17 mouse cellular contexts compared by ENCODE assay signal in the genomic region with DNA sequence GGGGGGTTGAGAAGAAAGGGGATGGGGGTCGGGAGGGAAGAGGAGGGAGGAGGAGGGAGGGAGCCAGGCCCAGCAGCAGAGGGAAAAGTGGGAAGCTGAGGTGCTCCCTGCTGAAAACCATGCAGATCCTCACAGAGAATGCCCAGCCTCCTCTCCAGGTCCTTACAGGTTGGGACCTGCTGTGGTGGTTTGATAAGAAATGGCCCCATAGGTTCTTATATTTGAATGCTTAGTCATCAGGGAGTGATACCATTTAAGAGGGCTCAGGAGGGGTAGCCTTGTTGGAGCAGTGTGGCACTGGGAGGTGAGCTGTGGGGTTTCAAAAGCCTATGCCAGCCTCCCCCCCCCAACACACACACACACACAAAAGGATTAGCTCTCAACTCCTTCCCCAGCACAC. TPM values are rescaled to one million over a fixed set of nuclear protein-coding genes. Genes with fewer than 3 reads are reported as not detected.
DNase-seq lines count a peak whose midpoint lies in the region; ATAC-seq and TF ChIP-seq lines count a peak whose summit lies in the region.
"Had no signal": no experiment of that assay in that cellular context is flagged by ENCODE, and none has a peak within 500 bp of the region (broad histone marks: within the 10 kb centered on the region; RNA-seq: fewer than 3 reads in every experiment).

No protein-coding gene starts in this region.

- H3K27me3 ChIP-seq in heart, embryonic 10.5 days (ENCODE audit: insufficient read depth, poor library complexity, severe bottlenecking): no peaks in the 10 kb centered on the region
- no peaks in the 10 kb centered on the region for H3K27me3 ChIP-seq in MEL (ENCODE audit: control insufficient read depth in 1 of 2, insufficient read depth in 2 of 2, low read length in 2 of 2)
- no peaks in the 10 kb centered on the region for H3K27me3 ChIP-seq in limb, embryonic 10.5 days (ENCODE audit: low read depth, poor library complexity, severe bottlenecking)
- H3K27me3 ChIP-seq: embryonic facial prominence, embryonic 15.5 days had no signal

- WGBS in heart, embryonic 10.5 days: 35% methylated on average over 1 of the region's 1 CpGs
- 50% methylated on average over 1 of the region's 1 CpGs for WGBS in limb, embryonic 10.5 days

- TF ChIP-seq POLR2A in MEL (IDR thresholded peaks at IDR 0.05; ENCODE audit: control insufficient read depth in 1 of 2, insufficient read depth in 1 of 2, low read depth in 1 of 2, low read length in 2 of 2, poor library complexity in 1 of 2): peak in 1 of 2 experiments; percentile 41; a peak in 1 of 4 replicates

- no peaks in the 10 kb centered on the region for H3K36me3 ChIP-seq in heart, embryonic 10.5 days
- peaks cover 0 to 25% of the 10 kb centered on the region in 2 experiments; a peak in 2 of 4 replicates for H3K36me3 ChIP-seq in MEL (ENCODE audit: control insufficient read depth in 1 of 2, insufficient read depth in 2 of 2, low read length in 2 of 2)
- no peaks in the 10 kb centered on the region for H3K36me3 ChIP-seq in limb, embryonic 10.5 days
- H3K36me3 ChIP-seq: embryonic facial prominence, embryonic 15.5 days had no signal

- TF ChIP-seq CTCF in MEL (IDR thresholded peaks at IDR 0.05 in 2 of 3, conservative IDR thresholded peaks at IDR 0.05 in 1 of 3; ENCODE audit: control insufficient read depth in 1 of 3, insufficient read depth in 1 of 3, low read depth in 2 of 3, low read length in 3 of 3, poor library complexity in 1 of 3, severe bottlenecking in 1 of 3): no peak
- no peak for TF ChIP-seq CTCF in layer of hippocampus, adult 2 months (conservative IDR thresholded peaks at IDR 0.05)

- ATAC-seq in megakaryocyte progenitor cell, adult 5-6 weeks (replicated peaks; ENCODE audit: poor library complexity): peak; percentile 38
- ATAC-seq: forebrain, postnatal 0 days had no signal

- TF ChIP-seq RAD21 in MEL (IDR thresholded peaks at IDR 0.05; ENCODE audit: low read depth, low read length): no peak

- peak overlapping the region; percentile 67 for H3K27ac ChIP-seq in heart, embryonic 10.5 days
- peak overlapping the region; percentile 84 for H3K27ac ChIP-seq in MEL (ENCODE audit: control insufficient read depth, low read depth, low read length)
- H3K27ac ChIP-seq in limb, embryonic 10.5 days: 0 out of 2 replicates have a peak overlapping the region, but pooled peaks have one; percentile 33
- H3K27ac ChIP-seq in layer of hippocampus, adult 2 months: no peak overlapping the region
- H3K27ac ChIP-seq: embryonic facial prominence, embryonic 15.5 days had no signal

- DNase-seq in heart, embryonic 10.5 days (ENCODE audit: low spot score): no peak
- DNase-seq in heart, adult 9 months (ENCODE audit: low spot score in 2 of 2): no peak
- peak; percentile 85 for DNase-seq in MEL (ENCODE audit: low read depth, low spot score)
- no peak for DNase-seq in limb, embryonic 10.5 days (ENCODE audit: low spot score)
- no peak for DNase-seq in layer of hippocampus, adult 2 months (ENCODE audit: low spot score in 2 of 2)
- no peak for DNase-seq in frontal cortex, adult 2 months (ENCODE audit: extremely low spot score in 1 of 2, low spot score in 1 of 2)
- no peak for DNase-seq in layer of hippocampus, adult 11-12 months (ENCODE audit: low spot score)
- DNase-seq: adrenal gland, postnatal 14 days; forebrain, postnatal 0 days; gastrocnemius, postnatal 36 days; heart, postnatal 14 days; kidney, adult 9 months; layer of hippocampus, adult 9-11 months; lung, embryonic 14.5 days; thymus, postnatal 14 days had no signal

- H3K4me3 ChIP-seq in heart, embryonic 10.5 days: no peak overlapping the region
- H3K4me3 ChIP-seq in MEL (ENCODE audit: control insufficient read depth in 1 of 2, insufficient read depth in 1 of 2, low read depth in 2 of 2, low read length in 2 of 2): no peak overlapping the region
- H3K4me3 ChIP-seq in limb, embryonic 10.5 days: no peak overlapping the region
- H3K4me3 ChIP-seq in layer of hippocampus, adult 2 months: no peak overlapping the region
- H3K4me3 ChIP-seq: embryonic facial prominence, embryonic 15.5 days had no signal

- H3K79me2 ChIP-seq in MEL (ENCODE audit: control insufficient read depth, insufficient read depth, low read length, poor library complexity): peaks cover 12% of the 10 kb centered on the region

- H3K9me3 ChIP-seq in heart, embryonic 10.5 days: no peaks in the 10 kb centered on the region
- no peaks in the 10 kb centered on the region for H3K9me3 ChIP-seq in MEL (replicated peaks; ENCODE audit: insufficient read depth, low read length)
- no peaks in the 10 kb centered on the region for H3K9me3 ChIP-seq in limb, embryonic 10.5 days (replicated peaks)
- H3K9me3 ChIP-seq: embryonic facial prominence, embryonic 15.5 days had no signal

- peak; percentile 78 to 84 for TF ChIP-seq EP300 in MEL (IDR thresholded peaks at IDR 0.05; ENCODE audit: low read depth in 1 of 2, low read length in 2 of 2)

- peak overlapping the region; percentile 23 for H3K9ac ChIP-seq in MEL (ENCODE audit: control insufficient read depth, low read depth, low read length, poor library complexity, severe bottlenecking)
- H3K9ac ChIP-seq: embryonic facial prominence, embryonic 15.5 days; forebrain, postnatal 0 days; lung, embryonic 14.5 days had no signal

- H3K4me1 ChIP-seq in heart, embryonic 10.5 days: peaks cover 17% of the 10 kb centered on the region
- H3K4me1 ChIP-seq in MEL (ENCODE audit: control insufficient read depth in 1 of 2, insufficient read depth in 2 of 2, low read length in 2 of 2): peaks cover 4 to 31% of the 10 kb centered on the region in 2 experiments
- H3K4me1 ChIP-seq in limb, embryonic 10.5 days: peaks cover 2% of the 10 kb centered on the region

TF ChIP-seq in MEL, 35 proteins besides CTCF, POLR2A, EP300 and RAD21:
- TF ChIP-seq ETS1 (IDR thresholded peaks at IDR 0.05; ENCODE audit: low read depth, low read length) (peak; percentile 69; the same call in 1 of the 2 replicates), SIN3A (IDR thresholded peaks at IDR 0.05; ENCODE audit: low read length) (peak; percentile 52; the same call in 1 of the 2 replicates), CHD2 (IDR thresholded peaks at IDR 0.05; ENCODE audit: low read length) (no peak), MYB (IDR thresholded peaks at IDR 0.05; ENCODE audit: low read depth, low read length) (no peak), TBP (IDR thresholded peaks at IDR 0.05; ENCODE audit: low read depth, low read length) (peak; percentile 57; the same call in 1 of the 2 replicates), MAZ (IDR thresholded peaks at IDR 0.05; ENCODE audit: low read depth, low read length) (peak; percentile 67; the same call in 1 of the 2 replicates), USF2 (IDR thresholded peaks at IDR 0.05; ENCODE audit: borderline replicate concordance in 1 of 2, insufficient read depth in 1 of 2, low read depth in 1 of 2, low read length in 2 of 2) (no peak), ZKSCAN1 (IDR thresholded peaks at IDR 0.05; ENCODE audit: low read depth, low read length) (no peak), MAFK (IDR thresholded peaks at IDR 0.05; ENCODE audit: borderline replicate concordance, low read depth, low read length) (0 out of 2 replicates have a peak, but pooled peaks have one; percentile 48), SMC3 (IDR thresholded peaks at IDR 0.05; ENCODE audit: low read depth, low read length) (no peak), MEF2A (IDR thresholded peaks at IDR 0.05; ENCODE audit: extremely low read depth, insufficient replicate concordance, low read depth, low read length, poor library complexity, severe bottlenecking) (no peak), TAL1 (IDR thresholded peaks at IDR 0.05; ENCODE audit: low read length) (peak; percentile 92), JUND (IDR thresholded peaks at IDR 0.05; ENCODE audit: low read depth, low read length) (no peak), TCF12 (IDR thresholded peaks at IDR 0.05; ENCODE audit: low read depth, low read length) (peak; percentile 82), GATA1 (IDR thresholded peaks at IDR 0.05; ENCODE audit: low read depth, low read length) (peak; percentile 81), ZMIZ1 (IDR thresholded peaks at IDR 0.05; ENCODE audit: low read depth, low read length) (no peak), MXI1 (IDR thresholded peaks at IDR 0.05; ENCODE audit: low read depth, low read length) (no peak), NRF1 (IDR thresholded peaks at IDR 0.05; ENCODE audit: insufficient read depth, low read depth, low read length, poor library complexity, severe bottlenecking) (no peak), BHLHE40 (IDR thresholded peaks at IDR 0.05; ENCODE audit: borderline replicate concordance, low read depth, low read length) (no peak), RCOR1 (IDR thresholded peaks at IDR 0.05; ENCODE audit: low read depth, low read length) (no peak; the same call in 1 of the 2 replicates), GABPA (IDR thresholded peaks at IDR 0.05; ENCODE audit: low read depth, low read length) (peak; percentile 66; the same call in 1 of the 2 replicates), POLR2AphosphoS2 (IDR thresholded peaks at IDR 0.05; ENCODE audit: low read length) (no peak), POLR2AphosphoS5 (IDR thresholded peaks at IDR 0.05; ENCODE audit: borderline replicate concordance, low read depth, low read length) (no peak), KAT2A (conservative IDR thresholded peaks at IDR 0.05; ENCODE audit: low read depth, low read length) (no peak), CHD1 (IDR thresholded peaks at IDR 0.05; ENCODE audit: low read depth, low read length) (no peak), HCFC1 (IDR thresholded peaks at IDR 0.05; ENCODE audit: low read depth, low read length) (no peak), MYC (IDR thresholded peaks at IDR 0.05; ENCODE audit: low read depth, low read length) (peak; percentile 58; the same call in 1 of the 2 replicates)

RNA-seq across cellular contexts. Expression of a gene that starts 4.0 kb away (rescaled TPM):
- polyA plus RNA-seq in heart, embryonic 10.5 days (2016; fragmentation: Nextera tagmentation; extraction: Ambion mirVana): 28.8 and 32.0 TPM in 2 replicates
- total RNA-seq in MEL (2012; rRNA removed): 13.3 and 17.2 TPM in 2 replicates
- polyA plus RNA-seq in MEL (2012; ENCODE audit: insufficient read depth in 1 of 2, insufficient read length in 2 of 2, low read depth in 1 of 2, low replicate concordance in 2 of 2, missing spikeins in 1 of 2): 100 to 1,000 TPM in 1 of 2 experiments, 10 to 100 TPM in 1; 41.7 to 217 TPM
- 25.8 and 28.2 TPM in 2 replicates for polyA plus RNA-seq in limb, embryonic 10.5 days (2016; fragmentation: Nextera tagmentation; extraction: Ambion mirVana)
- 21.1 and 23.3 TPM in 2 replicates for total RNA-seq in megakaryocyte progenitor cell, adult 5-6 weeks (2015)
- 19.3 and 20.2 TPM in 2 replicates for total RNA-seq in megakaryocyte progenitor cell, adult 5-6 weeks (2017)
- 10 to 100 TPM; 54.4 to 56.8 TPM for total RNA-seq in layer of hippocampus, adult 2 months (2021)
- 49.0 and 50.3 TPM in 2 replicates for polyA plus RNA-seq in frontal cortex, adult 2 months (2012; rRNA removed)
